Mouse (Mus musculus) mature B cell (primary cell): ENCODE results near the gene Wdtc1.

ENCODE experiments used
- in situ Hi-C: fragments of 300-500 bp; cut with MboI; formaldehyde crosslinking; loops from 2 replicates; pipeline ENCODE4 v1.14.3; 2019

Gene Wdtc1

DNA sequence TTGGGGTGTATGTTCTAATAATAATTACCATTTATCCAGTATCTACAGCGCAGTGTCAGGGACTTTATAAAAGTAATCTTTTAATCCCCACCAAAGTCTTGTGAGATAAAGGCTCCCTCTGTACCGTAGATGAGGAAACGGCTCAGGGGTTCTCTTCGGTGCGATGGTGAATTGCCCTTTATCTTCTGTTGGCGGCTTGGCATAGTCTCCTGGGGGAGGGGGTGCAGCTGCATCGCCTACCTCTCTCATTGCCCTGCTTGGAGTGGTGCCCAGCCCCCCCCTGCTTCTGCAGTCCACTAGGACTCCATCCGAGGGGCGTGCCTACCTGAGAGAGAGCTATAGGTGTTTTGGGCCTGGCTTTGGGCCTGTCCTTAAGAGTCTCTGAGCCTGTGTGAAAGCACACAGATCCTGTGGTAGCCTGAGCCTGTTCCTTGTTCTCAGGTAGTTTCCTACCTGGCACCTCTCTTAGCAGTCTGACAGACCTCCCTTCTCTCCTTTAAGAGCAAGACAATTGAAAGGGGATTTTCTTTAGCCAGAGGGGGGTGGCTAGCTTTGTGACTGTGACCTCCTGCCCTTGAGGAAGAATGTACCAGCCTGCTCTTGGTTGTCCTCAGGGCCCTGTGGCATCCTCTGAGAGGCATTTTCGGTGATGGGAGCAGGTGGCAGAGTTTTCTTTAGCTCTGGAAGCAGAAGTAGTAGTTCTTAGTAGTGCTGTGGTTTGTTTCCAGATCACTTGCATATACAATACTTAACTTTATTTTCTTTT, 22.7 kb upstream of the Wdtc1 start:
- in situ Hi-C loops, result no loop called here

- in situ Hi-C loops, result no loop called here
These were observed 20.7 kb upstream of the Wdtc1 start for GRCm38 (mm10) chr4:133374011-133374410.

GRCm38 (mm10) chr4:133372278-133372665, 19.0 kb upstream of the Wdtc1 start:
- in situ Hi-C loops, result no loop called here

- in situ Hi-C loops, result no loop called here
These were observed 18.5 kb upstream of the Wdtc1 start for GRCm38 (mm10) chr4:133371621-133372277.

DNA sequence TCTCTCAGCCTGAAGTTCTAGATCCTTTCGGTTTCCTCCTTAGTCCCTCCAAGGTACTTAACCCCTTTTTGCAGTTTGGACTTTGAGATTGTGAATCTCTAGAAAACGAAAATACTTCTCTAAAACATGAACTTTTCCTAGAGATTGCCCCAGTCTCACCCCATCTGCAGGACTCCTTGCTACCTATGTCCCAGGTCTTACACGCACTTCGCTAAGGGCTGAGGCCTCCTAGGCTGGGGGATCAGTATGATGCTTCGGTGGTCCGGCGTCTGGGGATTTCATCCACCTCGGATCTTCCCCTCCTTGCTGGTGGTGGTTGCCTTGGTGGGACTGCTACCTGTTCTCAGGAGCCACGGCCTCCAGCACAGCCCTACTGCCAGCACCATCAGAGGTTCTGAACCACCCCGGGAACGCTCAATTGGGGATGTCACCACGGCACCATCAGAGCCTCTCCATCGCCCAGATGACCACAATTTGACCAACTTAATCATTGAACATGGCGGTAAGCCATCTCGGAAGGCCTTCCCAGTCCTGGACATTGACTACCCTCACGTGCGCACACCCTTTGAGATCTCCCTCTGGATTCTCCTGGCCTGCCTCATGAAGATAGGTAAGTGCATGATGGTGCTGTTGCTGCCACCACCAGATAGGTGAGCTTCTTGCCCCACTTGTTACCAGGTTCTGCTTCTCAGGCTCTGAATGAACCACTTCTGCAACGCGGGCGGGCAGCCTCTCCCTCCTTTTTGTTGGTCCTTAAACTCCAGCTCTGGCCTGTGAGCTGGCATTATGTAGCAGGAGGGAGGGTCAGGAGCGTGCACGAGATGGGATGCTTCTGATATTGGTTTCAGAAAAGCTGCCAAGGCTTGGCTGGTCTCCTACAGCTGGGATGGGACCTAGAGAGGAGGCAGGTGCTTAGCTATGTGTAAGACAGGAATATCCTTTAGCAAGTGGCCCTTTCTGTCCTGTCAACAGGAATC, 17.3 kb upstream of the Wdtc1 start:
- in situ Hi-C loops, result no loop called here

DNA sequence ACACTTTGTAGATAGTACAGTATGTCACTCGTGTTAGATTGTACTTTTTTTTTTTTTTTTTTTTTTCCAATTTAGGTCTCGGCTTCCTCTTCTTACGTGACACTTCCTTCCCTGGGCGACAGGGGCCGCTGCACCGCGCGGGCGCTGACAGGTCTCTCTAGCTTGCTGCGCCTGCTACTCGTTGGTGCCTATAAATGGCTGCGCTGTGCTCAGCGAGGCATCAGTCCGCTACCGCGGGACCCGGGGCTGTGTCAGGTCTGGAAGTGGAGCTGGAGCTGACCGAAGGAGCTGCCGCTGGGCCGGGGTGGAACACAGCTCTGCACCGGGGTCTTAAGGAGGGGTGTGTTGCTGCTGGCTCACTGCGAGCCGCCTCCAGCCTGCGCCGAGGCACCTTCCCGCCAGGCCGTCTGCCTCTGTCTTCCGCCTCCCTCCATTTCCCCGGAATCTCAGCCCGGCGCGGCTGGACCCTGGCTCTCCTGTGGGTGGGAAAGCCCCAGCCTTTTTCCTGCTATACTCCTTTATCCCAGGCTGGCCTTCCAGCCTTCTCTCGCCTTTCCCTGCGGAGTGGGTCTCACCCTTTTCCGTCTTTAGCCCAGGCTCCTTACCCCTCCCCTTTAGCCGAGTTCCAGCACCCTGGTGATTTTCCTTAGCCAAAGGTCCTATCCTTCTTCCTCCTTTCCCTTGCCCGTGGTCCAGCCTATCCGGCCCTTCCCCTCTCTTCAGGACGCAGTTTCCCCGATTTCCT, 16.4 kb upstream of the Wdtc1 start, which contains the start of gene Slc9a1:
Gene Slc9a1, plus strand, starts transcription at position 154 of the 745 bp plus-strand sequence.
- in situ Hi-C loops, result no loop called here

DNA sequence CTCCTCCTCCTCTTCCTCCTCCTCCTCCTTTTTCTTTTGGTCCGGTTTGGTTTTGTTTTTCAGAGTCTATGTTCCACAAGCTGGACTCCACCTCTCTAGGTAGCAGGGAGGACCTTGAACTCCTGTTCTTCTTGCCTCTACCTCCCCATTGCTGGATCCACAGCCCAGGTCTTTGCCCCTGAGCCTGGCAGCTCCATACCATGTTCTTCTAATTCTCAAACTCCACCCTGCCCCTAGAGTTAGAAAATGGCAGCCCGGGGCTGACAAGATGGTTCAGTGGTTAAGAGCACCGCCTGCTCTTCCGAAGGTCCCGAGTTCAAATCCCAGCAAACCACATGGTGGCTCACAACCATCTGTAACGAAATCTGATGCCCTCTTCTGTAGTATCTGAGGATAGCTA, 1.4 kb upstream of the Wdtc1 start:
- in situ Hi-C loops, result no loop called here

DNA sequence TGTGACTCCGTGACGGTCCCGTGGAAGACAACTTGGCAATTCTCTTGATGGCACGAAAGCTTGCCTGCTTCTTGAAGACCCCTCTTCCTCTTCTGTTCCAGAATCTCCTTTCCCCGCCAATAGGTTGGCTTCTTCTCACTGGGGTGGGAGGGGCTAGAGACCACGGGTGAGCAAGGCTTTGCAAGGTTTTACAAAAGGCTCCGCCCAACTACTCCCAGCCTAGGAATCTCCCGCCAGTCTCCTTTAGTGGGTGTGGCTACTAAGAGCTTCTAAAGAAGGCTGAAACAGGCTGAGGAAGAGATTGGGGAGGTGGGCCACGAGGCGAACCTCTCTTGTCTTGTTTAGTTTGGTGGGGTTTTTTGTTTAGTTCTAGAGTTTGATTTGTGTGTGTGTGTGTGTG, 484 bp downstream of the Wdtc1 start:
- in situ Hi-C loops, result no loop called here

DNA sequence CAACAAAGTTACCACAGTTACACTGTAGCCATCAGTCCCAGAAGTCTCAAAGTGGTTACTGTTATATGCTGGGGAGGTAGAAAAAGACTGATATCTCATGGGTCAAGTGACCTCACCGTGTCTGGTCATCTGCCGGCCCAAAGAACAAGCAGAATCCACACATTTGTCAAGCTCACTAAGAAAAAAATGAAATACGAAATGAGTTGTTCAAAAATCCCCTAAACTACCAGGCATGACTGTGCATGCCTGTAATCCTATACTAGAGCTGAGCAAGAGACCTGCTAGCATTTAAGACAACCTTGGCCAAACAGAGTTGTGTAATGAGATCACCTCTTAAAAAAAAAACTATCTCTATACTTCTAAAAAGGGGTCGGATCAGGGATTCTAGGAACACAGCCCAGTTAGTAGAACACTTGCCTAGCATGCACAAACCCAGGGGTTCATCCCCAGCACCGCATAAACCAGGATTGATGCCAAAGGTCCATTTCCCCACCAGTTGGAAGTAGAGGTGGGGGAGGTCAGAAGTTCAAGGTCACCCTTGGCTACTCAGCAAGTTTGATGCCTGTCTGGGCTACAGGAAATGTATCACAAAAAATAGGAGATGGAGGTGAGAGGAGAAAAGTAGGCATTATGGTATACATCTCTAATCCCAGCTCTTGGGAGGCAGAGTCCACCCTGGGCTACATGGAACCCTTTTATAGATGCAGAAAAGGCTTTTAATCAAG, 5.1 kb downstream of the Wdtc1 start:
- in situ Hi-C loops, result no loop called here

DNA sequence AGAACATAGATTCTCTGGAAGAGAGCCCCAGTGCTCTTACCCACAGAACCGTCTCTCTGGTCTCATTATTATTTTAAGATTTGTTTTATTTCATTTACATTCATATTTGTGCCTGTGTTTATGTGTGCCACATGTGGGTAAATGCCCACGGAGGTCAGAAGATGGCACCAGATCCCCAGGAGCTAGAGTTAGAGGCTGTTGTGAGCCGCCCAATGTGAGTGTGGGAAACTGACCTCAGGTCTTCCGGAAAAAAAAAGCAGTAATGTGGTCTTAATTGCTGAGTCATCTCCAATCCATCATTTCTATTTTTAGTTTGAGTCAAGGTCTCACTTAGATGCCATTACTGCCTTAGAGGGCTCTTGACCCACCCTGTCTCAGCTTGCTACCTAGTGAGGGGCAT, 5.7 kb downstream of the Wdtc1 start:
- in situ Hi-C loops, result no loop called here

GRCm38 (mm10) chr4:133346577-133346976, 6.7 kb downstream of the Wdtc1 start:
- in situ Hi-C loops, result no loop called here

- in situ Hi-C loops, result no loop called here
These were observed 7.6 kb downstream of the Wdtc1 start for GRCm38 (mm10) chr4:133345702-133346101.

GRCm38 (mm10) chr4:133344112-133344511, 9.2 kb downstream of the Wdtc1 start:
- in situ Hi-C loops, result no loop called here

DNA sequence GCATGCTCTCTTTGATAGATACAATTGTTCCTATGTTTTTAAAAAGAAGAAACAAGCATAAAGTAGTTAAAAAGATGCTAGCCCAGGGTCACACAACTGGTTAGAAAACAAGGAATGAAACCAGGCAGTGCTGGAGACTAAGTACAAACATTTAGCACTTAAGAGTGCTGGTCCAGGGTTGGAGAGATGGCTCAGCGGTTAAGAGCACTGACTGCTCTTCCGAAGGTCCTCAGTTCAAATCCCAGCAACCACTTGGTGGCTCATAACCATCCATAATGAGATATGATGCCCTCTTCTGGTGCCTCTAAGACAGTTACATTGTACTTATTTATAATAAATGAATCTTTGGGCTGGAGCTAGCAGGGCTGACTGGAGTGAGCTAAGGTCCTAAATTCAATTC, 13.1 kb downstream of the Wdtc1 start:
- in situ Hi-C loops, result no loop called here

DNA sequence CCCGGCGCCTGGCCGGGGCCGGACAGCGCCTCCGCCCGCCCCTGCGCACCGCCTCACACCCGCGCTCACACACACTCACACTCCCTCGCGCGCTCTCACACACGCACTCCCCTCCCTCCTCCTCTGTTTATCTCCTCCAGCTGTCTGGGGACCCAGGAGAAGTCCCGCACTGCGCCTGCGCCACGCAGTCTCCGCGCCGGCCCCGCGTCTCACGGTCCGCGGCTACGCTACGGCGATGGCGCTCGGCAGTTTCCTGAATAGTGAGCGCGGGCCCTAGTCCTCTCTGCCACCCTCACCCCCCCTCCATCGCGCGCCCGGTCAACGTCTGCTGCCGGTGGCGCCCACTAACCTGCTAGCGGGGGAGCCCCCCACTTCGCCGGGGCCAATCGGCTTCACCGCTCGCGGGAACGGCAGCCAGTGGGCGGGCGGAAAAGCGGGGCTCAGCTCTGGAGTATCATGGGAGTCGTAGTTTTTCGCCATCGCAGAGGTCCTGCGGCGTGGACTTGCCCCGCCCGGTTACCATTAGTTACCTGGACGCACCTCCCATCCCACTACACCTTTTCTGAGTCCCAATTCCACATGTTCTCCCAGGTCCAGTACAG, 14.0 kb downstream of the Wdtc1 start:
- in situ Hi-C loops, result no loop called here

DNA sequence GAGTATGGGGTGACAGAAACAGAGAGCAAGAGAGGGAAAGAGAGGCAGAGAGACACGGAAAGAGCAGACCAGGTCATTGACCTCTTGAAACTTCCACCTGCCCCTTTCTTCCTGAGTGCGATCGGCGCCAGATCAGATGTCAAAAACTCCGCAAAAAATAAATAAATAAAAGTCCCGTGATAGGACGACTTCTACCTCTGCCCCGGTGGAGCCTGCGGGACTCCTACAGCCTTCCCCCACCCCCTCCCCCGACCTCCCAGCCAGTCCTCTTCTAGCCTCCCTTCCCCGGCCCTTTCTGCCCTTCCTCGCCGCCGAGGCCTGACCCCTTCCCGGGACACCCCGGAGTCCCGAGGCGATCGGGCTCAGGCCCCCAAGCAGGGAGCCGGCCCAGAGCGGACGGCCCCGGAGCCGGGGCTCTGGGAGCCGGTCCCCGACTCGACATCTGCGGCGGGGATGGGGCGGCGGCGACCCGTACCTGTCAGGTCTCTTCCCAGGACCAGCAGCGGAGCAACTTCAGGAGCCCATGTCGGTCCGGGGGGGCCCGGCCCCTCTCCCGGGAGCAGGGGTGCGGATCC, 14.7 kb downstream of the Wdtc1 start:
- in situ Hi-C loops, result no loop called here

DNA sequence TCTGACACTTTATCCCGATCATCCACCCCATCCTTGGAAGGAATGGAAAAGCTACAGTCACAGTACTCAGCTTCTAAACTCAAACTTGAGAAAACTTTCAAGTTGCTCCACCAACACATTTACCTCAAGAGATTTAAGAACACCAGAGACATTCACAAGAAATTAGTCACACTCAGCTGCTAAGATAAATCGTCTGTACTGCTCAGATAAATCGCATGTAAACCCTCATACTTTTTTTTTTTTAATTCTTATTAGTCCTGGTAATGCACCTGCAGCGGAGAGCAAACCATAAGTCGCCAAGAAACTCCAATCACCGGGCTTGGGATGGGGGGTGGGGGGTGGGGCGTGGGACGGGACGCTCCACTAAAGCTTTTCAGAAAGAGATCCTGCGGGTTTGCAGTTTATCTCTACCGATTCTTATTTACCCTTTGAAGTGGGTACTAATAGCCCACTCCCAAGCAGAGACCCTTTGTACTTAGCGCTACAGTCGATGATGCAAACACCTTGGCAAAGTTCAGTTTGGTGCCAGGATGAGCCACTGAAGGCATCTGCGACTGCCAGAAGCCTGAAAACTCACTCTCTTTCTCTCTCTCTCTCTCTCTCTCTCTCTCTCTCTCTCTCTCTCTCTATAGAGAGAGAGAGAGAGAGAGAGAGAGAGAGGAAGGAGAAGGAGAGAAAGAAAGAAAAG, 15.3 kb downstream of the Wdtc1 start:
- in situ Hi-C loops, result no loop called here

GRCm38 (mm10) chr4:133333306-133333705, 20.0 kb downstream of the Wdtc1 start:
- in situ Hi-C loops, result no loop called here

- in situ Hi-C loops, result no loop called here
These were observed 23.0 kb downstream of the Wdtc1 start for GRCm38 (mm10) chr4:133330296-133330695.

DNA sequence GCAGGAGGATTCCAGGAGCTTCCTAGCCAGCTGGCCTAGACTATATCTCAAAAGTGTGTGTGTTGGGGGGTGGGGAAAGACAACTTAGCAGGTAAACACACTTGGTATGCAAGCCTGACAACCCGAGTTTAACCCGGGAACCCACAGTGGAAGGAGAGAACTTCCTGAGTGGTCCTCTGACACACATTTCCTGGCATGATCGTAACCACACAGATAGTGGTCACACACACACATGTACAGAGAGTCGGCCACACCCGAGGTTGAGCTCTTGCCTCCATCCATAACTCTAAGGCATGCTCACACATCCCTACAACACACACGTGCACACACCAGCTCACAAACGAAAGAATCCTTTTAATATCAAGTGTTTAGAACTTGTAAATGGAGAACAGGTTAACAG, 25.2 kb downstream of the Wdtc1 start:
- in situ Hi-C loops, result no loop called here
